Mouse (Mus musculus) T-cell, adult 2 months (primary cell): ENCODE measurements around the gene Tas2r116.

Source experiments
- DNase-seq: peaks from one replicate; pipeline ENCODE4 v3.0.0; 2022; ENCODE audit warnings: low spot score

The Tas2r116 gene

GRCm38 (mm10) chr6:132855138-132855537 is at the start of gene Tas2r116:
Gene Tas2r116, plus strand, starts transcription at chr6:132855438.
- DNase-seq = no peak

GRCm38 (mm10) chr6:132846842-132847241 is 8.4 kb upstream of the Tas2r116 start, which contains the start of gene Tas2r123:
Gene Tas2r123, plus strand, starts transcription at chr6:132847142.
- DNase-seq = no peak

- no peak for DNase-seq
These were observed 12.5 kb downstream of the Tas2r116 start, which contains the start of gene Tas2r110 for GRCm38 (mm10) chr6:132867708-132868107. Gene Tas2r110, plus strand, starts transcription at chr6:132868008.

- DNase-seq = no peak
These were observed 37.5 kb downstream of the Tas2r116 start, which contains the start of gene Tas2r113 for GRCm38 (mm10) chr6:132892711-132893110. Gene Tas2r113, plus strand, starts transcription at chr6:132893011.
